ENCODE assay signal across 19 mouse cellular contexts in the genomic region with DNA sequence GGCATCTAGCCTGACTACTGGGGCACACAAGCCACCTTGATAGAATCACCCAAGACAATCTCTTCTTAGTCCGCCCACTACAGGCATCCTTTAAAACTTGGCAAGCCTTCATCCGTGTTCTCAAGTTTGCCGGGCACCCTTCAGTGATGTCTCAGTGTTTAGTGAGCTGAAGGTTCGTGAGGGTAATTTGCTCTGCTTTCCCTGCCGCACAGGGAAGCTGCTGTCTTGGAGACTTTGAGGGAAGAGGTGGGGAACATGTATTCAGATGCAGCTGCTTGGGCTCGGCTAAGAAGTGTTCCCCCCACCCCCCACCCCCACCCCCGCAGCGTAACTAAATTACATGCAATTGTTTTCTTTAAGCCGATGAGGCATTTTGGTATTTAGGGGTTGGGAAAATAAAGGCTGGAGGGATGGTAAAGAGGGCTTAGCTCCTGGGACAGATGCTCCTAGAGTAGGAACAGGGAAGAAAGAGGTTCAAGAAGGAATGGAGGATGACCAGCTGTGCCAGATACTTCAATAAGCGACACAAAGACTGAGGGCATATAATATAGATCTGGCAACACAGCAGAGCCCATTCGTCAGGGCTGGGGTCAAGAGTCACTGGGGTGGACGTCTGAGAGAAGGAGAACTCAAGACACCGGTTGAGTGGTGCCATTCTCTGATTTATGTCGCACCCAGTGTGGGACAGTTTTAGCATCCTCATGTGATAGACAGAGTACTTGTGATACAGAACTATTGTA.
DNase-seq lines count a peak whose midpoint lies in the region; ATAC-seq lines count a peak whose summit lies in the region.
"Had no signal": no experiment of that assay in that cellular context is flagged by ENCODE, and none has a peak within 500 bp of the region (broad histone marks: within the 10 kb centered on the region; RNA-seq: fewer than 3 reads in every experiment).

No protein-coding gene starts in this region.

- no peak overlapping the region for H3K9ac ChIP-seq in heart, embryonic 12.5 days
- no peak overlapping the region for H3K9ac ChIP-seq in midbrain, embryonic 11.5 days (ENCODE audit: low read length)
- no peak overlapping the region for H3K9ac ChIP-seq in midbrain, embryonic 15.5 days
- H3K9ac ChIP-seq: hindbrain, embryonic 14.5 days; limb, embryonic 13.5 days; stomach, embryonic 15.5 days had no signal

- no peaks in the 10 kb centered on the region for H3K36me3 ChIP-seq in heart, embryonic 12.5 days
- H3K36me3 ChIP-seq in midbrain, embryonic 11.5 days (ENCODE audit: control insufficient read depth, insufficient read depth, low read length), result no peaks in the 10 kb centered on the region
- H3K36me3 ChIP-seq in midbrain, embryonic 15.5 days (replicated peaks), result no peaks in the 10 kb centered on the region
- H3K36me3 ChIP-seq: limb, embryonic 13.5 days; stomach, embryonic 15.5 days had no signal

- no peaks in the 10 kb centered on the region for H3K27me3 ChIP-seq in heart, embryonic 12.5 days (replicated peaks)
- H3K27me3 ChIP-seq in midbrain, embryonic 11.5 days (ENCODE audit: control insufficient read depth, insufficient read depth, low read length), result no peaks in the 10 kb centered on the region
- no peaks in the 10 kb centered on the region for H3K27me3 ChIP-seq in midbrain, embryonic 15.5 days (replicated peaks)
- H3K27me3 ChIP-seq: limb, embryonic 13.5 days; stomach, embryonic 15.5 days had no signal

- no peak for ATAC-seq in heart, embryonic 12.5 days (ENCODE audit: insufficient number of reproducible peaks, low FRiP score)
- ATAC-seq in midbrain, embryonic 11.5 days (ENCODE audit: low FRiP score), result peak; percentile 71; the same call in 1 of the 2 replicates
- no peak for ATAC-seq in midbrain, embryonic 15.5 days (replicated peaks)
- ATAC-seq: intestine, embryonic 16.5 days had no signal

- no peaks in the 10 kb centered on the region for H3K9me3 ChIP-seq in heart, embryonic 12.5 days (replicated peaks)
- no peaks in the 10 kb centered on the region for H3K9me3 ChIP-seq in midbrain, embryonic 11.5 days (ENCODE audit: control insufficient read depth, low read length)
- no peaks in the 10 kb centered on the region for H3K9me3 ChIP-seq in midbrain, embryonic 15.5 days
- H3K9me3 ChIP-seq: limb, embryonic 13.5 days; stomach, embryonic 15.5 days had no signal

- no peak overlapping the region for H3K4me2 ChIP-seq in heart, embryonic 12.5 days
- no peak overlapping the region for H3K4me2 ChIP-seq in midbrain, embryonic 11.5 days
- H3K4me2 ChIP-seq in midbrain, embryonic 15.5 days, result no peak overlapping the region
- H3K4me2 ChIP-seq: heart, embryonic 11.5 days; hindbrain, embryonic 14.5 days; limb, embryonic 13.5 days; stomach, embryonic 15.5 days had no signal

- peaks cover 19% of the 10 kb centered on the region for H3K4me1 ChIP-seq in heart, embryonic 12.5 days (replicated peaks)
- H3K4me1 ChIP-seq in midbrain, embryonic 11.5 days (ENCODE audit: control insufficient read depth, insufficient read depth, low read length), result peaks cover 11% of the 10 kb centered on the region; the same call in 1 of the 2 replicates
- H3K4me1 ChIP-seq in midbrain, embryonic 15.5 days, result 0 out of 2 replicates have a peak, but pooled peaks cover 6% of the 10 kb centered on the region
- H3K4me1 ChIP-seq: stomach, embryonic 15.5 days had no signal

- WGBS in heart, embryonic 12.5 days, result 69% methylated on average over 14 of the region's 14 CpGs
- WGBS in midbrain, embryonic 11.5 days, result 19% methylated on average over 14 of the region's 14 CpGs
- 22% methylated on average over 14 of the region's 14 CpGs for WGBS in midbrain, embryonic 15.5 days

- no peak overlapping the region for H3K4me3 ChIP-seq in heart, embryonic 12.5 days
- no peak overlapping the region for H3K4me3 ChIP-seq in midbrain, embryonic 11.5 days (ENCODE audit: low read depth, low read length)
- H3K4me3 ChIP-seq in midbrain, embryonic 15.5 days, result no peak overlapping the region
- H3K4me3 ChIP-seq: left cerebral cortex, adult 2 months; limb, embryonic 13.5 days; myocyte; stomach, embryonic 15.5 days had no signal

- no peak overlapping the region for H3K27ac ChIP-seq in heart, embryonic 12.5 days (ENCODE audit: poor library complexity, severe bottlenecking)
- H3K27ac ChIP-seq in midbrain, embryonic 11.5 days (ENCODE audit: low read depth, low read length), result no peak overlapping the region
- no peak overlapping the region for H3K27ac ChIP-seq in midbrain, embryonic 15.5 days
- H3K27ac ChIP-seq: hindbrain, embryonic 14.5 days; kidney, postnatal 0 days; left cerebral cortex, adult 2 months; limb, embryonic 13.5 days; stomach, embryonic 15.5 days had no signal

- peak; percentile 65 for DNase-seq in heart, adult 11 months
- DNase-seq in midbrain, embryonic 11.5 days (ENCODE audit: low spot score, missing footprints), result peak; percentile 86
- peak; percentile 60 for DNase-seq in embryo, embryonic 10.5 days (ENCODE audit: low spot score)
- DNase-seq in mesoderm, embryonic 11.5 days (ENCODE audit: low read depth, low spot score), result peak; percentile 56
- no peak for DNase-seq in natural killer cell, adult 2 months (ENCODE audit: low spot score in 2 of 2)
- no peak for DNase-seq in adrenal gland, adult (ENCODE audit: inconsistent age in 2 of 2, low spot score in 1 of 2)
- DNase-seq: adrenal gland, postnatal 25 days; cerebellum, adult 9-10 months; gastrocnemius, postnatal 25 days had no signal

Comparison
In these comparisons a context has a peak if more than half of its experiments do, and no peak if none do; other contexts are left out.
1. DNase-seq: peak in heart, adult 11 months (single experiment), midbrain, embryonic 11.5 days (single experiment), embryo, embryonic 10.5 days (single experiment) and mesoderm, embryonic 11.5 days (single experiment); none in natural killer cell, adult 2 months (0 of 2) and adrenal gland, adult (0 of 2).